Mouse (Mus musculus): ENCODE measurements around the gene Gm815. TPM values are rescaled to one million over a fixed set of nuclear protein-coding genes. Genes with fewer than 3 reads are reported as not detected.

Gm815 gene
- polyA plus RNA-seq, 2 experiments, result not detected

DNA sequence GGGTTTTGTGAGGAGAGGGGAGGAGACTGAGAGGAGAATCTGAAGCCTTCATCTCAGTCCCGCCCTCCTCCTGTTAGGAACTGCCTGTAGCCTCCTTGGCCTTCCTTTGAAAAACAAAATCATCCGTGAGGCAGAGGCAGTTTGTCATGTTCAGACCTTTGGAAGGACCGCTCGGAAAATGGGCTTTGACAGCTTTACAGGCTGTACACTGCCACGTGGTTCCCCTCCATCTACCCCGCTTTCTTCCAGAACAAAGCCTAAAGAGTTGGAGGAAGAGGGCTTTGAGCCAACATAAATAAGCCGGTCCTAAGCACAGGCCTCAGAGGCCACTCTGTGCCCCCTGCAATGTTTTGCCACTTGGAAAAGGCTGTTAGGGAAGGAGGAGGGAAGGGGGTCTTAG is 19.9 kb upstream of the Gm815 start:
- ATAC-seq (ENCODE audit: insufficient read depth) (no peak), DNase-seq (ENCODE audit: low read depth in 3 of 3, low spot score in 3 of 3) (no peak)
- no peak overlapping the region for H3K9ac ChIP-seq (replicated peaks)
- WGBS (ENCODE audit: insufficient replicate concordance), result 56% methylated on average over 7 of the region's 7 CpGs
- H3K4me3 ChIP-seq (ENCODE audit: insufficient read depth in 1 of 2, low read depth in 2 of 2, low read length in 2 of 2), result no peak overlapping the region
- H3K27me3 ChIP-seq (ENCODE audit: control insufficient read depth, insufficient read depth, low read length), result no peaks in the 10 kb centered on the region
- no peak for TF ChIP-seq EP300 (IDR thresholded peaks at IDR 0.05; ENCODE audit: low read depth)
- no peak for TF ChIP-seq CTCF (IDR thresholded peaks at IDR 0.05; ENCODE audit: low read depth)
- H3K4me1 ChIP-seq (replicated peaks; ENCODE audit: control insufficient read depth in 2 of 2, insufficient read depth in 2 of 2, low read length in 1 of 2), result no peaks in the 10 kb centered on the region
- H3K36me3 ChIP-seq (replicated peaks; ENCODE audit: control insufficient read depth, insufficient read depth, low read depth), result no peaks in the 10 kb centered on the region
- no peak overlapping the region for H3K27ac ChIP-seq
- no peak overlapping the region for H3K4me2 ChIP-seq (ENCODE audit: low read depth)
- no peaks in the 10 kb centered on the region for H3K9me3 ChIP-seq (ENCODE audit: control insufficient read depth, low read length)

DNA sequence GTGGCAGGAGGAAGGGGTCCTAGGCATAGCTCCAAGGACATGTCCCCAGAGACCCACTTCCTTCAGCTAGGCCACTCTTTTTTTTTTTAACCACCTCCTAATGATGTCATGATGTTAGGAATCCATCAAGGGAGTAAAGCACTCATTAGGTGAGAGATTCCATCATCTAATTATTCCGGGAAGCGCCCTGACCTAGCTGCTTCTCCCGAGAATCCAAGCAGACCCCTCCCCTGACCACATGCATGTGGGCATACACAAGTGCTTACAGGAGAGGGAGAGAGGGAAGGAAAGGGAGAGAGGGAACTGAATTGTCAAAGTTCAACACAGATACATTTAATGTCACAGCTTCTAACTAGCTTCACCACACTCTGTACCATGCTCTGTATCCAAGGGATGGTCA is 16.1 kb upstream of the Gm815 start:
- ATAC-seq (ENCODE audit: insufficient read depth), result no peak
- TF ChIP-seq CTCF (IDR thresholded peaks at IDR 0.05; ENCODE audit: low read depth) (no peak), EP300 (IDR thresholded peaks at IDR 0.05; ENCODE audit: low read depth) (no peak)
- Histone ChIP-seq H3K4me2 (ENCODE audit: low read depth) (no peak overlapping the region), H3K4me3 (ENCODE audit: insufficient read depth in 1 of 2, low read depth in 2 of 2, low read length in 2 of 2) (no peak overlapping the region), H3K9ac (replicated peaks) (no peak overlapping the region), H3K4me1 (replicated peaks; ENCODE audit: control insufficient read depth in 2 of 2, insufficient read depth in 2 of 2, low read length in 1 of 2) (no peaks in the 10 kb centered on the region), H3K27me3 (ENCODE audit: control insufficient read depth, insufficient read depth, low read length) (no peaks in the 10 kb centered on the region), H3K9me3 (ENCODE audit: control insufficient read depth, low read length) (no peaks in the 10 kb centered on the region), H3K27ac (no peak overlapping the region), H3K36me3 (replicated peaks; ENCODE audit: control insufficient read depth, insufficient read depth, low read depth) (no peaks in the 10 kb centered on the region)
- no peak for DNase-seq (ENCODE audit: low read depth in 3 of 3, low spot score in 3 of 3)
- 54% methylated on average over 3 of the region's 3 CpGs for WGBS (ENCODE audit: insufficient replicate concordance)

DNA sequence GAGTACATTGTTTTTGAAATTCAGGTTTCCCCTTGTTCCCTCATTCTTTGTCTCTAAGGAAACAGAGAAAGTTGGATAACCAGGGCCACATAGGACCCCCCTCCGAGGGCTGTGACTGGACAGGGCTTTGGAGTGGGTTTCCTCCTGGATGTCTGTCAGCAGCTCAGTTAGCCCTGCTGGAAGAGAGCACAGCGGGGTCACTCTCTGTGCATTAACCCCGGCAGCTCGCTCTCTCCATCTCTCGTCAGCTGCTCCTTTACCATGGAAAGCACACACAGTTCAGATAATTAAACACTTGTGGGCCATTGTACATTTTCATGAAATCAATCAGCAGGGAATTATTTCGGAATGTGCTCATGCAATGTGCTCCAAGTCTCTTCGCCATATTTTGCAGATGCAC is 15.4 kb upstream of the Gm815 start:
- WGBS (ENCODE audit: insufficient replicate concordance), result 53% methylated on average over 7 of the region's 7 CpGs
- H3K4me2 ChIP-seq (ENCODE audit: low read depth), result no peak overlapping the region
- H3K36me3 ChIP-seq (replicated peaks; ENCODE audit: control insufficient read depth, insufficient read depth, low read depth), result no peaks in the 10 kb centered on the region
- ATAC-seq (ENCODE audit: insufficient read depth) (no peak), DNase-seq (ENCODE audit: low read depth in 3 of 3, low spot score in 3 of 3) (no peak)
- no peaks in the 10 kb centered on the region for H3K27me3 ChIP-seq (ENCODE audit: control insufficient read depth, insufficient read depth, low read length)
- no peak for TF ChIP-seq EP300 (IDR thresholded peaks at IDR 0.05; ENCODE audit: low read depth)
- TF ChIP-seq CTCF (IDR thresholded peaks at IDR 0.05; ENCODE audit: low read depth), result no peak
- H3K9me3 ChIP-seq (ENCODE audit: control insufficient read depth, low read length), result no peaks in the 10 kb centered on the region
- H3K4me1 ChIP-seq (replicated peaks; ENCODE audit: control insufficient read depth in 2 of 2, insufficient read depth in 2 of 2, low read length in 1 of 2), result no peaks in the 10 kb centered on the region
- no peak overlapping the region for H3K9ac ChIP-seq (replicated peaks)
- H3K27ac ChIP-seq, result no peak overlapping the region
- no peak overlapping the region for H3K4me3 ChIP-seq (ENCODE audit: insufficient read depth in 1 of 2, low read depth in 2 of 2, low read length in 2 of 2)

DNA sequence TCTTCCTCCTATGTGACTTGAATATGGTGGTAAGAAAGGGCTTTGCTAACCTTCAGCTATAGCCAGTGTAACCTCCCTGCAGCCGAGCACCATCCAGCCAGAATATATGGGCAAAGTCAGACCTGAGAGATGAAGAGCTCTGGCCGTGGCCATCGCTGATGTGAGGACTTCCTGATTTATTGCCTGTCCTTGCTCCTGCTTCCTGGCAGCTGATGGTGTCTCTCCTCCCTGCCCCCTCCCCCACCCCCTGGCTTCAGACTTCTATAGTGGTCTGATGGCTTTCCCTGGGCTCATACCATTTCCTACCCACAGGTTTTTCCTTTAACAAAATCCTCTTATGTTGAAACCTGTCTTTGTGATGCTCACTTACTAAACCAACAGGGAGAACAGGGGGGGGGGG is 14.6 kb upstream of the Gm815 start:
- 19% methylated on average over 3 of the region's 3 CpGs for WGBS (ENCODE audit: insufficient replicate concordance)
- no peak overlapping the region for H3K4me3 ChIP-seq (ENCODE audit: insufficient read depth in 1 of 2, low read depth in 2 of 2, low read length in 2 of 2)

DNA sequence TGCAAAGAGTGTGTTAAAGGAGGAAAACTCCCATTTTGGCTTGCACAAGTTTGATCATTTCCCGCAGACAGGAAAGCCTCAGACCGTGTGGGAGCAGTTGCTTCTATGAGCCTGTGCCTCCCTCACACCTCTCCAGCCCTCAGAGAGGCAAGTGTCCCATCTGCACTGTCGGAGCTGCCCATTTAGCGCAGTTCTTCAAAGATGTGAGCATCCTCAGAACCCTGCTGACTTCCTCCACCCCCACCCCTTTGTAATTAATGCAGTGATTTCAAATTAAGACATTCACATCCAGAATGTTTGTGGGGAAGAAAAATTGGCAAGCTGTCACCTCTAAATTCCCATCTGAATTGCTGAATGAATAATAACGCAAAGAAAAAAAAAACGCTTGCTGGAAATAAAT is 12.8 kb upstream of the Gm815 start:
- H3K4me2 ChIP-seq (ENCODE audit: low read depth), result no peak overlapping the region
- H3K9me3 ChIP-seq (ENCODE audit: control insufficient read depth, low read length), result no peaks in the 10 kb centered on the region
- no peak for DNase-seq (ENCODE audit: low read depth in 3 of 3, low spot score in 3 of 3)
- H3K27me3 ChIP-seq (ENCODE audit: control insufficient read depth, insufficient read depth, low read length), result no peaks in the 10 kb centered on the region
- no peaks in the 10 kb centered on the region for H3K4me1 ChIP-seq (replicated peaks; ENCODE audit: control insufficient read depth in 2 of 2, insufficient read depth in 2 of 2, low read length in 1 of 2)
- no peak for ATAC-seq (ENCODE audit: insufficient read depth)
- no peak overlapping the region for H3K4me3 ChIP-seq (ENCODE audit: insufficient read depth in 1 of 2, low read depth in 2 of 2, low read length in 2 of 2)
- TF ChIP-seq EP300 (IDR thresholded peaks at IDR 0.05; ENCODE audit: low read depth) (no peak), CTCF (IDR thresholded peaks at IDR 0.05; ENCODE audit: low read depth) (no peak)
- no peaks in the 10 kb centered on the region for H3K36me3 ChIP-seq (replicated peaks; ENCODE audit: control insufficient read depth, insufficient read depth, low read depth)
- H3K9ac ChIP-seq (replicated peaks), result no peak overlapping the region
- WGBS (ENCODE audit: insufficient replicate concordance), result 57% methylated on average over 6 of the region's 6 CpGs
- H3K27ac ChIP-seq, result no peak overlapping the region

More for the DNA sequence above, 14.6 kb upstream of the Gm815 start:
- no peak overlapping the region for H3K9ac ChIP-seq (replicated peaks)
- no peak overlapping the region for H3K4me2 ChIP-seq (ENCODE audit: low read depth)
- no peaks in the 10 kb centered on the region for H3K36me3 ChIP-seq (replicated peaks; ENCODE audit: control insufficient read depth, insufficient read depth, low read depth)
- no peaks in the 10 kb centered on the region for H3K9me3 ChIP-seq (ENCODE audit: control insufficient read depth, low read length)
- H3K27me3 ChIP-seq (ENCODE audit: control insufficient read depth, insufficient read depth, low read length), result no peaks in the 10 kb centered on the region
- TF ChIP-seq CTCF (IDR thresholded peaks at IDR 0.05; ENCODE audit: low read depth) (no peak), EP300 (IDR thresholded peaks at IDR 0.05; ENCODE audit: low read depth) (no peak)
- no peaks in the 10 kb centered on the region for H3K4me1 ChIP-seq (replicated peaks; ENCODE audit: control insufficient read depth in 2 of 2, insufficient read depth in 2 of 2, low read length in 1 of 2)
- DNase-seq (ENCODE audit: low read depth in 3 of 3, low spot score in 3 of 3) (no peak), ATAC-seq (ENCODE audit: insufficient read depth) (no peak)
- H3K27ac ChIP-seq, result no peak overlapping the region
